Mouse (Mus musculus): ENCODE data around the gene Gm11568.
"Not testable (repeated sequence)": the region's sequence is repeated elsewhere in the genome, so short reads cannot be mapped to it uniquely, and the experiment has no call there.

- TF ChIP-seq EP300, CTCF (IDR thresholded peaks at IDR 0.05; ENCODE audit: low read depth): not testable (repeated sequence)
Observed at GRCm38 (mm10) chr11:99873089-99873488, 15.4 kb downstream of the Gm11568 start, which contains the start of gene Krtap9-1.

All from heart, postnatal 0 days (tissue).